Mouse (Mus musculus): ENCODE data around the gene Rps2.

The Rps2 gene

GRCm38 (mm10) chr17:24717943-24718342, at the start of gene Rps2, which contains the start of gene Rnf151:
TSS of gene Rps2 (plus strand) at chr17:24718116.
TSS of gene Rnf151 (minus strand) at chr17:24718063.
- DNase-seq (ENCODE audit: low read depth), result no peak

DNA sequence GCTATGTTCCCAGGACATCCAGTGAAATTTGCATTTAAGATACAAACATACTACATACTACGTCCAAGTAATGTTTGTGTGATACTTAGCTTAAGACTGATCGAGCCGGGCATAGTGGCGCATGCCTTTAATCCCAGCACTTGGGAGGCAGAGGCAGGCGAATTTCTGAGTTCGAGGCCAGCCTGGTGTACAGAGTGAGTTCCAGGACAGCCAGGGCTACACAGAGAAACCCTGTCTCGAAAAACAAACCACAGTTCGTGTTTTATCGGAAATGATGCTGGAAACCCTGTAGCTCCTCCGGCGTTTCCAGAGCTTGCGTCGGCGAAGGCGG, 48.7 kb upstream of the Rps2 start:
- DNase-seq (ENCODE audit: low read depth), result peak; percentile 47

- peak; percentile 95 for DNase-seq (ENCODE audit: low read depth)
These were observed 48.2 kb upstream of the Rps2 start, which contains the start of gene Zfp598 for GRCm38 (mm10) chr17:24669545-24670245. TSS of gene Zfp598 (plus strand) at chr17:24669687.

- no peak for DNase-seq (ENCODE audit: low read depth)
These were observed 47.6 kb upstream of the Rps2 start for GRCm38 (mm10) chr17:24670246-24670844.

DNA sequence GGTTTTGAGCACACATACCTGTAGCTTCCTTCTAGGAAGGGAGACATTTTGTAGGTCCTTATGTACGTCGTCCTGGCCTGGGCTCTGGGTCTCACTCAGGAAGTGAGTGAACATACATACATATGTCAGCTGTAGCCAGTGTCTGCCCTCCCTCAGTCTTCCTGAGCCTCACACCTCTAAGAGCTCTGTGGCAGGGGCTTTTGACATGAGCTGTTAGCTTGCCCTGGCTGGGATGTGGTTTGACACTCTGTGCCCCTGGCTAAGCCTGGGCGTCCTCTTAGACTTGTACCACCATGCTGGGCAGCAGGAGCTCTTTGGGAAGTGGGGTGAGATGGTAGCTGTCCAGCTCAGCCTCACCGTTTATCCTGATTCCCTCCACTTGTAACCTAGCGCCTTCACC, 46.6 kb upstream of the Rps2 start:
- no peak for DNase-seq (ENCODE audit: low read depth)

- no peak for DNase-seq (ENCODE audit: low read depth)
These were observed 45.8 kb upstream of the Rps2 start for GRCm38 (mm10) chr17:24672141-24672540.

- DNase-seq (ENCODE audit: low read depth), result no peak
These were observed 43.6 kb upstream of the Rps2 start for GRCm38 (mm10) chr17:24674277-24674676.

- DNase-seq (ENCODE audit: low read depth), result peak; percentile 88
These were observed 41.7 kb upstream of the Rps2 start for GRCm38 (mm10) chr17:24676187-24676586.

GRCm38 (mm10) chr17:24676877-24677276, 41.0 kb upstream of the Rps2 start:
- no peak for DNase-seq (ENCODE audit: low read depth)

DNA sequence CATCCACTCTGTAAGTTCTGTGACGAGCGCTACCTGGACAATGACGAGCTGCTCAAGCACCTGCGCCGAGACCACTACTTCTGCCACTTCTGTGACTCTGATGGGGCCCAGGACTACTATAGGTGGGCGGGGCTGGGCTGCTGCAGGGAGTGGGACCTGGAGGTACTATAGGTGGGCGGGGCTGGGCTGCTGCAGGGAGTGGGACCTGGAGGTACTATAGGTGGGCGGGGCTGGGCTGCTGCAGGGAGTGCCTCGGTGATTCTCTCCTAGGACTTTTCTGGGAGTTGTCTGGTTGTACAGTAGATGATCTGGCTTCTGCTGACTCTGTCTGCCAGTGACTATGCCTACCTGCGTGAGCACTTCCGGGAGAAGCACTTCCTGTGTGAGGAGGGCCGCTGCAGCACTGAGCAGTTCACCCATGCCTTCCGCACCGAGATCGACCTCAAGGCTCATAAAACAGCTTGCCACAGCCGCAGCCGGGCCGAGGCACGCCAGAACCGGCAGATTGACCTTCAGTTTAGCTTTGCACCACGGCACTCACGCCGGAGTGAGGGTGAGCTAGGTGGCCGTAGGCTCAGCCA, 40.3 kb upstream of the Rps2 start:
- no peak for DNase-seq (ENCODE audit: low read depth)

DNA sequence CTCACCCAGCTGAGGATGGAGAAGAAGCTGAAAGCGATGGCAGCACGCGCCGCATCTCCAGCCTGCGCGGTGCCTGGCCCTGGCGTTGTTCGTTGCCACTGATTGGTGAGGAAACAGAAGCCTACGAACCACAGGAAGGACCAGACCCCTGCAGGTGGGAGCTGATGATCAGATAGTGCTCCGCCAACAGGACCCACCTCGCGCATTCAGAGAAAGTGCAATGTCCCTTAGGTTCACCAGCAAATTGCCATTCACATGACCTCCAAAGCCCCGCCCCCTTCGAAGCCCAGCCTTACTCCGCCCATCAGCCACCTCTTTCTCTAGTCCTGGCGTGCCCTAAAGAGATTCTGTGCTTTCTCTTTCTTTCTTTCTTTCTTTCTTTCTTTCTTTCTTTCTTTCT, 31.4 kb upstream of the Rps2 start:
- peak; percentile 65 for DNase-seq (ENCODE audit: low read depth)

GRCm38 (mm10) chr17:24687146-24687595, 30.7 kb upstream of the Rps2 start:
- DNase-seq (ENCODE audit: low read depth), result peak; percentile 78

DNA sequence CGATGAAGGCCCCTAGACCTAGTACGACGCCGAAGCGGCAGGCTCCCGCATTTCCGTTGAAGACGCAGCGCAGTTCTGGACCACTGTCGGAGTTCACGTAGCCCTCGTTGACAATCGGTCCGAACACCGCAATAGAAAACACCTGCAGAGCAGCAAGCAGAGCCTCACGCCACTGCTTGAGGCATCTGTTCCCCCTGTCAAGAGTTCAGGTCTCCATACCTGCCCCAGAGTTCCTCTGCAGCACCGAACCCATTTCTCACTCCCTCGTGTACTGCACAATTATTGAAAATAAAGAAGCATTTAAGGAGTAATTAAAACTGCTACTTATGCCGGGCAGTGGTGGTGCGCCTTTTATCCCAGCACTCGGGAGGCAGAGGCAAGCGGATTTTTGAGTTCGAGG, 30.3 kb upstream of the Rps2 start:
- no peak for DNase-seq (ENCODE audit: low read depth)

DNA sequence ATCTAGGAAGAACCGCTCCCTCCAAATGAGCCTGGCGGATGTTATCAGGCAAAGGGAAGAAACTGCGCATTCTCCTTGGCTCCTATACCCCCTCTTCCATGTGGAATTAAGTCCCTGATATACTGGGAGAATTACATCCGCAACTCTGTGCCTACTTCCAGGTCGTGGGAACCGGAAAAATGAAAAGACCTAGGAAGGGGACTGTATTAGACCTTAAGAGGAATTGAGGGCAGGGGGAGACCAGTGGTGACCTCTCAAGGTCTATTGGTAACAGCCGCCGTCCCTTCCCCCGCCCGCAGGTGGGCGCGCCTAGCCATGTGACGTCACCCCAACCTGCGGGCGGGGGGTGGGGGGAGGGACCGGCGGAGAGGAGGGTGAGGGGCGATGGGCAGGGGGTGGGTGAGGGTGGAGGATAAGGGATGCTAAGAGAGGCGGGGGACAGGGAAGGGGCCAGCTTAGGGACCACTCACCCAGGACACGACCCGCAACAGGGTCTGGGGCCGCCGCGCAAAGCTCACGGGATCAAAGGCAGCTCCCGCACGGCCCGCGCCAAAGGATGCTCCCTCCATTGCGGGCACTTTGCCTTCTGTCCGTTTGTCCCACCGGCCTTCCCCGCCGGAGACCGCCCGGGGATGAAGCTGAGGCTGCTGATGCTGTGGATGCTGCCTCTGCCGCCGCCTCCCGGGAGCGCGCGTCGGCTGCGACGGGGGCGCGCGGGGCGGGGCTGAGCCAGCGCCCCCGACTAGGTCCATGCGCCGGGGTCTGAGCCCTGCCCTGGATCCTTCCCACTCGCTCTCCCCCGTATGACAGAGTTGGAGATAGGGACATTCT, 28.4 kb upstream of the Rps2 start, which contains the start of gene Syngr3:
Syngr3 (minus strand) TSS at position 705 of the 831 bp plus-strand sequence.
- no peak for DNase-seq (ENCODE audit: low read depth)

DNA sequence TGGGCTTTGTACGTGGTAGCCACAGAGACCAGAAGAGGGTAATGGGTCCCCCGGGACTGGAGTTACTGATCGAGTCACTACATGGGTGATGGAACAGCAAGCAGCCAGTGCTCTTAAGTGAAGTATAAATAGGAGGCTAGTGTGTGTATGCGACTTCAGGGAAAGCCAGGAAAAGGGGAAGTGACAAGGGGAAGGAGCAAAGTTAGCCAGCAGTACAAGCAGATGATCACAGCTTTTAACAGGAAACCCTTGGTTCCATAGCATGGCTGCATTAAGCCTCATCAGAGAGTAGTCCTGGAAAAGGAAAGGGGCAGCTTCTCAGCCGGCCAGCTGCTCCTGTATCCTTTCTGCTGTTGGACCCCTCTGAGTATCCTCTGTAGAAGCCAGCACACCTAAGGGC, 25.5 kb upstream of the Rps2 start:
- no peak for DNase-seq (ENCODE audit: low read depth)

- DNase-seq (ENCODE audit: low read depth), result no peak
These were observed 22.4 kb upstream of the Rps2 start for GRCm38 (mm10) chr17:24695326-24696010.

DNA sequence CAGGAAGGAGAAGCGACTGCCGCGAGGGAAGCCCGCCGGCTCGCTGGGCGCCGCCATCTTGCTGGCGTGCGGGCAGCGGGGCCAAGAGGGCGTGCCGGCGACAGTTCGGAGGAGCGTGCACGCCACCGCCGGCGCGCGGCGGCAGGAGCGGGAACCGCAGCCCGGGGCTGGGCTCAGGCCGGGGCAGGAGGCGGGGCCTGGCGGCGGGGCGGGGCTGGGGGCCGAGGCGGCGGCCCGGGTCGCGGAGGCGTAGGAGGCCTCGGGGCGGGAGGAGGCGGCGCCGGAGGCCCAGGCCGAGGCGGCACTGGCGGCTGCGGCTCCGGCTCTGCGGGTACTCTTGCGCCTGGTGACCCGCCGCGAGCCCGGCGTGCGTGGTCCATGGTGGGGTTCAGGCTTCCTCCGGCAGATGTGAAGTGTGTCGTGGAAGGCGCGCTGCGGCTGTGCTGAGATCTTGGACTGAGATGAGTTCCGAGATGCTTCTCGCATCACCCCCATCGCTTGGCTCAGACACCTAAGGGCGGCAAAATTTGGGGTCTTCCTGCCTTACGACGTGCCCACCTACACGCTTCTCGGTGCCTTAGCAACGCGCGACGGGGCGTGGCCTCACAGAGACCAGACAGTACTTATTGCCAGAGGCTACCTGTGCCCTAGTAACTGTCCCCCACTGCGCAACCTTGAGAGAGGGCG, 21.8 kb upstream of the Rps2 start, which contains the start of the genes Gfer and Noxo1:
Gfer (minus strand) TSS at position 146 of the 687 bp plus-strand sequence.
Noxo1 (plus strand) TSS at position 224 of the 687 bp plus-strand sequence.
- peak; percentile 87 for DNase-seq (ENCODE audit: low read depth)

GRCm38 (mm10) chr17:24697985-24698384, 19.9 kb upstream of the Rps2 start:
- DNase-seq (ENCODE audit: low read depth), result no peak

GRCm38 (mm10) chr17:24698715-24699114, 19.2 kb upstream of the Rps2 start:
- no peak for DNase-seq (ENCODE audit: low read depth)

GRCm38 (mm10) chr17:24699473-24699872, 18.4 kb upstream of the Rps2 start:
- DNase-seq (ENCODE audit: low read depth), result no peak

- no peak for DNase-seq (ENCODE audit: low read depth)
These were observed 16.7 kb upstream of the Rps2 start for GRCm38 (mm10) chr17:24701251-24701650.
